ENCODE assay signal across 25 mouse cellular contexts in the genomic region with DNA sequence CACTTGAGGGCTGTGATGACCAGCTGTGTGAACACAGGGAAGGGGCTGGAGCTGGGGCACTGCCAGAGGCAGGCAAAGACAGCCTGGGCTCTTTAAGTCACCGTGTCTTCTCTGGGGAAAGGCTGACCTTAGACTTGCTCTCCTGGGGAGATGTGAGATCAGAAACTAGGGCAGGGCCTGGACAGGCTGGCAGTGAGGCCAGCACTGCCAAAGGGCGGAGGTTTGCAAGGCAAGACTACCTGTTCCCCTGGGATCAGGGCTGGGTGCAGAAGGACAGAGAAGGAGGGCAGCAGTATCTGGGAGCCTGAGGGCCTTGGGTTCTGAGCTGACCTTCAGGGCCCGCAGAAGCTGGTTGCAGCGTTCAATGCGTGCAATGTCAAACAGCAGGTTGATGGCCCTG.
"Had no signal": no experiment of that assay in that cellular context is flagged by ENCODE, and none has a peak within 500 bp of the region (broad histone marks: within the 10 kb centered on the region; RNA-seq: fewer than 3 reads in every experiment).

No protein-coding gene starts in this region.

- H3K4me1 ChIP-seq: heart, embryonic 13.5 days; hindbrain, embryonic 15.5 days; kidney, embryonic 15.5 days; limb, embryonic 13.5 days; limb, embryonic 15.5 days had no signal

- H3K9me3 ChIP-seq: heart, embryonic 13.5 days; heart, embryonic 15.5 days; hindbrain, embryonic 15.5 days; kidney, embryonic 15.5 days; limb, embryonic 13.5 days; limb, embryonic 15.5 days; liver, embryonic 12.5 days had no signal

- H3K4me2 ChIP-seq: heart, embryonic 11.5 days; heart, embryonic 13.5 days; heart, embryonic 15.5 days; hindbrain, embryonic 15.5 days; kidney, embryonic 15.5 days; limb, embryonic 13.5 days; limb, embryonic 15.5 days; liver, embryonic 12.5 days had no signal

- H3K27me3 ChIP-seq: heart, embryonic 13.5 days; heart, embryonic 15.5 days; hindbrain, embryonic 15.5 days; kidney, embryonic 15.5 days; limb, embryonic 13.5 days; limb, embryonic 15.5 days; liver, embryonic 12.5 days had no signal

- DNase-seq: gastrocnemius, postnatal 14 days; gastrocnemius, postnatal 36 days; heart, adult 11 months; heart, adult 2 months; heart, postnatal 14 days; heart, postnatal 36 days; kidney, adult 11 months; kidney, adult 2 months; kidney, adult 9 months; kidney, postnatal 14 days; kidney, postnatal 36 days; layer of hippocampus, adult 9-11 months; layer of hippocampus, postnatal 36 days; left cerebral cortex, postnatal 4 days had no signal

- H3K4me3 ChIP-seq: heart, adult 2 months; heart, embryonic 13.5 days; heart, embryonic 15.5 days; hindbrain, embryonic 15.5 days; kidney, embryonic 15.5 days; limb, embryonic 13.5 days; limb, embryonic 15.5 days; liver, embryonic 12.5 days had no signal

- H3K27ac ChIP-seq: heart, adult 2 months; heart, embryonic 13.5 days; heart, embryonic 15.5 days; hindbrain, embryonic 15.5 days; hindbrain, postnatal 0 days; kidney, embryonic 15.5 days; kidney, postnatal 0 days; limb, embryonic 13.5 days; limb, embryonic 15.5 days; liver, embryonic 12.5 days; liver, embryonic 14.5 days had no signal

- ATAC-seq: hindbrain, postnatal 0 days; liver, embryonic 12.5 days had no signal

- H3K9ac ChIP-seq: heart, embryonic 13.5 days; heart, embryonic 15.5 days; hindbrain, embryonic 15.5 days; kidney, embryonic 15.5 days; limb, embryonic 13.5 days; limb, embryonic 15.5 days; liver, embryonic 12.5 days; liver, embryonic 14.5 days had no signal
